Mouse (Mus musculus): ENCODE results near the gene Rtn1. TPM values are rescaled to one million over a fixed set of nuclear protein-coding genes. Genes with fewer than 3 reads are reported as not detected.

Gene Rtn1
- polyA plus RNA-seq, 1 experiment: not detected

- Histone ChIP-seq H3K4me1 (ENCODE audit: control insufficient read depth, insufficient read depth, low read length) (no peaks in the 10 kb centered on the region), H3K4me3 (ENCODE audit: insufficient read depth, low read depth, low read length) (no peak overlapping the region), H3K27ac (ENCODE audit: insufficient read depth, low read depth, low read length) (no peak overlapping the region)
- no peak for TF ChIP-seq CTCF (IDR thresholded peaks at IDR 0.05; ENCODE audit: insufficient read depth, low read depth, low read length)
- TF ChIP-seq POLR2A (IDR thresholded peaks at IDR 0.05; ENCODE audit: insufficient read depth, low read depth, low read length): no peak
- WGBS: 73% methylated on average over 4 of the region's 4 CpGs
Measured at GRCm38 (mm10) chr12:72422681-72423080, 13.8 kb upstream of the Rtn1 start.

- TF ChIP-seq POLR2A (IDR thresholded peaks at IDR 0.05; ENCODE audit: insufficient read depth, low read depth, low read length) (no peak), CTCF (IDR thresholded peaks at IDR 0.05; ENCODE audit: insufficient read depth, low read depth, low read length) (no peak)
- H3K4me1 ChIP-seq (ENCODE audit: control insufficient read depth, insufficient read depth, low read length): no peaks in the 10 kb centered on the region
- no peak overlapping the region for H3K4me3 ChIP-seq (ENCODE audit: insufficient read depth, low read depth, low read length)
- H3K27ac ChIP-seq (ENCODE audit: insufficient read depth, low read depth, low read length): no peak overlapping the region
- WGBS: 35% methylated on average over 3 of the region's 3 CpGs
Measured at GRCm38 (mm10) chr12:72417762-72418161, 8.9 kb upstream of the Rtn1 start.

- no peak for TF ChIP-seq CTCF (IDR thresholded peaks at IDR 0.05; ENCODE audit: insufficient read depth, low read depth, low read length)
- TF ChIP-seq POLR2A (IDR thresholded peaks at IDR 0.05; ENCODE audit: insufficient read depth, low read depth, low read length): 0 out of 2 replicates have a peak, but pooled peaks have one; percentile 23
- peak overlapping the region; percentile 80 for H3K4me3 ChIP-seq (ENCODE audit: insufficient read depth, low read depth, low read length)
- under 1% methylated on average over 63 of the region's 63 CpGs for WGBS
- H3K4me1 ChIP-seq (ENCODE audit: control insufficient read depth, insufficient read depth, low read length): peaks cover 5% of the 10 kb centered on the region; the same call in 1 of the 2 replicates
- H3K27ac ChIP-seq (ENCODE audit: insufficient read depth, low read depth, low read length): peak overlapping the region; percentile 38
Measured at GRCm38 (mm10) chr12:72408111-72408891, 553 bp downstream of the Rtn1 start.

GRCm38 (mm10) chr12:72407721-72408110 is 1.1 kb downstream of the Rtn1 start:
- TF ChIP-seq POLR2A (IDR thresholded peaks at IDR 0.05; ENCODE audit: insufficient read depth, low read depth, low read length) (no peak), CTCF (IDR thresholded peaks at IDR 0.05; ENCODE audit: insufficient read depth, low read depth, low read length) (no peak)

GRCm38 (mm10) chr12:72407146-72407545 is 1.7 kb downstream of the Rtn1 start:
- Histone ChIP-seq H3K4me3 (ENCODE audit: insufficient read depth, low read depth, low read length) (peak overlapping the region; percentile 80), H3K27ac (ENCODE audit: insufficient read depth, low read depth, low read length) (no peak overlapping the region), H3K4me1 (ENCODE audit: control insufficient read depth, insufficient read depth, low read length) (peaks cover 5% of the 10 kb centered on the region; the same call in 1 of the 2 replicates)
- 8% methylated on average over 11 of the region's 11 CpGs for WGBS
- TF ChIP-seq POLR2A (IDR thresholded peaks at IDR 0.05; ENCODE audit: insufficient read depth, low read depth, low read length) (no peak), CTCF (IDR thresholded peaks at IDR 0.05; ENCODE audit: insufficient read depth, low read depth, low read length) (no peak)

More at GRCm38 (mm10) chr12:72407721-72408110, 1.1 kb downstream of the Rtn1 start:
- Histone ChIP-seq H3K4me3 (ENCODE audit: insufficient read depth, low read depth, low read length) (peak overlapping the region; percentile 80), H3K27ac (ENCODE audit: insufficient read depth, low read depth, low read length) (no peak overlapping the region), H3K4me1 (ENCODE audit: control insufficient read depth, insufficient read depth, low read length) (peaks cover 5% of the 10 kb centered on the region; the same call in 1 of the 2 replicates)
- under 1% methylated on average over 17 of the region's 17 CpGs for WGBS

- TF ChIP-seq CTCF (IDR thresholded peaks at IDR 0.05; ENCODE audit: insufficient read depth, low read depth, low read length) (no peak), POLR2A (IDR thresholded peaks at IDR 0.05; ENCODE audit: insufficient read depth, low read depth, low read length) (no peak)
- Histone ChIP-seq H3K4me1 (ENCODE audit: control insufficient read depth, insufficient read depth, low read length) (peaks cover 5% of the 10 kb centered on the region; the same call in 1 of the 2 replicates), H3K4me3 (ENCODE audit: insufficient read depth, low read depth, low read length) (no peak overlapping the region), H3K27ac (ENCODE audit: insufficient read depth, low read depth, low read length) (no peak overlapping the region)
- 48% methylated on average over 4 of the region's 5 CpGs for WGBS
Measured at GRCm38 (mm10) chr12:72405031-72405430, 3.8 kb downstream of the Rtn1 start.

GRCm38 (mm10) chr12:72393046-72393805 is 15.6 kb downstream of the Rtn1 start:
- no peak overlapping the region for H3K4me3 ChIP-seq (ENCODE audit: insufficient read depth, low read depth, low read length)
- H3K4me1 ChIP-seq (ENCODE audit: control insufficient read depth, insufficient read depth, low read length): peaks cover 15% of the 10 kb centered on the region
- no peak overlapping the region for H3K27ac ChIP-seq (ENCODE audit: insufficient read depth, low read depth, low read length)
- WGBS: 54% methylated on average over 13 of the region's 13 CpGs
- TF ChIP-seq CTCF (IDR thresholded peaks at IDR 0.05; ENCODE audit: insufficient read depth, low read depth, low read length): no peak
- no peak for TF ChIP-seq POLR2A (IDR thresholded peaks at IDR 0.05; ENCODE audit: insufficient read depth, low read depth, low read length)

GRCm38 (mm10) chr12:72390346-72390745 is 18.5 kb downstream of the Rtn1 start:
- WGBS: 86% methylated on average over 2 of the region's 2 CpGs
- TF ChIP-seq POLR2A (IDR thresholded peaks at IDR 0.05; ENCODE audit: insufficient read depth, low read depth, low read length): no peak
- no peak for TF ChIP-seq CTCF (IDR thresholded peaks at IDR 0.05; ENCODE audit: insufficient read depth, low read depth, low read length)
- Histone ChIP-seq H3K4me1 (ENCODE audit: control insufficient read depth, insufficient read depth, low read length) (peaks cover 15% of the 10 kb centered on the region), H3K4me3 (ENCODE audit: insufficient read depth, low read depth, low read length) (no peak overlapping the region), H3K27ac (ENCODE audit: insufficient read depth, low read depth, low read length) (no peak overlapping the region)

Data from olfactory bulb, adult 2 months (tissue).